Mouse (Mus musculus): ENCODE results near the gene Bmpr1b. TPM values are rescaled to one million over a fixed set of nuclear protein-coding genes. Genes with fewer than 3 reads are reported as not detected.

Bmpr1b gene
- polyA plus RNA-seq, 1 experiment from 2014 or later, result 4.5 TPM

GRCm38 (mm10) chr3:141857123-141857522, 312.1 kb downstream of the Bmpr1b start:
- H3K9me3 ChIP-seq (ENCODE audit: control insufficient read depth, low read length), result no peaks in the 10 kb centered on the region
- 90% methylated on average over 8 of the region's 8 CpGs for WGBS
- no peak for ATAC-seq
- no peaks in the 10 kb centered on the region for H3K36me3 ChIP-seq (ENCODE audit: control insufficient read depth, insufficient read depth, low read length)
- H3K27ac ChIP-seq (ENCODE audit: low read depth, low read length), result no peak overlapping the region
- H3K4me2 ChIP-seq (ENCODE audit: low read length), result no peak overlapping the region
- H3K9ac ChIP-seq (ENCODE audit: low read depth, low read length), result no peak overlapping the region
- H3K27me3 ChIP-seq (replicated peaks; ENCODE audit: control insufficient read depth, insufficient read depth, low read length), result no peaks in the 10 kb centered on the region
- H3K4me3 ChIP-seq (ENCODE audit: low read length), result no peak overlapping the region
- no peaks in the 10 kb centered on the region for H3K4me1 ChIP-seq (ENCODE audit: control insufficient read depth, insufficient read depth, low read depth, low read length)

DNA sequence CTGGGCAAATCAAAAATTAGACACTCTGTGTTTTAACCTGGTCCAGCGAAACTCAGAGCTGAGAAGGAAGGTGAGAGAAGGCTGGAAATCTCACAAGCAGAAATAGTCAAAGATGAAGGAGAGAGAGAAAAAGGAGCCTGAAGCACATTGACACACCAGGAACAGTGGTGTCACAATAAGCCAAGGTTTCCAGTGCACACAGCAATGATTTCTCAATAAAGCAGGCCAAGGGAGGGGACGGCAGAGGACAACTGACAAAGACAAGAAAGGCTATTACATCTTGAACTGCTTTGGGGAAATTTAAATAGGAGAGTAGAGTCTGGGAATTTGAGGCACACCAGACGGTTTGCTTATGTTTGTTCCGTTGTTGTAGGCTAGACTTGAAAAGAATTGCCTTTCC, 314.9 kb downstream of the Bmpr1b start:
- no peaks in the 10 kb centered on the region for H3K4me1 ChIP-seq (ENCODE audit: control insufficient read depth, insufficient read depth, low read depth, low read length)
- no peak for ATAC-seq
- WGBS, result 86% methylated on average over 4 of the region's 4 CpGs

GRCm38 (mm10) chr3:141850141-141850540, 319.1 kb downstream of the Bmpr1b start:
- H3K4me2 ChIP-seq (ENCODE audit: low read length), result no peak overlapping the region
- H3K36me3 ChIP-seq (ENCODE audit: control insufficient read depth, insufficient read depth, low read length), result no peaks in the 10 kb centered on the region
- ATAC-seq, result no peak
- H3K27ac ChIP-seq (ENCODE audit: low read depth, low read length), result no peak overlapping the region
- 64% methylated on average over 7 of the region's 7 CpGs for WGBS
- no peaks in the 10 kb centered on the region for H3K9me3 ChIP-seq (ENCODE audit: control insufficient read depth, low read length)
- no peak overlapping the region for H3K9ac ChIP-seq (ENCODE audit: low read depth, low read length)
- no peaks in the 10 kb centered on the region for H3K27me3 ChIP-seq (replicated peaks; ENCODE audit: control insufficient read depth, insufficient read depth, low read length)
- no peak overlapping the region for H3K4me3 ChIP-seq (ENCODE audit: low read length)
- H3K4me1 ChIP-seq (ENCODE audit: control insufficient read depth, insufficient read depth, low read depth, low read length), result no peaks in the 10 kb centered on the region

More for the DNA sequence above, 314.9 kb downstream of the Bmpr1b start:
- no peak overlapping the region for H3K4me3 ChIP-seq (ENCODE audit: low read length)
- H3K27ac ChIP-seq (ENCODE audit: low read depth, low read length), result no peak overlapping the region
- no peak overlapping the region for H3K9ac ChIP-seq (ENCODE audit: low read depth, low read length)
- H3K27me3 ChIP-seq (replicated peaks; ENCODE audit: control insufficient read depth, insufficient read depth, low read length), result no peaks in the 10 kb centered on the region
- H3K36me3 ChIP-seq (ENCODE audit: control insufficient read depth, insufficient read depth, low read length), result no peaks in the 10 kb centered on the region
- no peak overlapping the region for H3K4me2 ChIP-seq (ENCODE audit: low read length)
- no peaks in the 10 kb centered on the region for H3K9me3 ChIP-seq (ENCODE audit: control insufficient read depth, low read length)

- Histone ChIP-seq H3K9me3 (ENCODE audit: control insufficient read depth, low read length) (no peaks in the 10 kb centered on the region), H3K4me1 (ENCODE audit: control insufficient read depth, insufficient read depth, low read depth, low read length) (no peaks in the 10 kb centered on the region), H3K27ac (ENCODE audit: low read depth, low read length) (no peak overlapping the region), H3K36me3 (ENCODE audit: control insufficient read depth, insufficient read depth, low read length) (no peaks in the 10 kb centered on the region), H3K27me3 (replicated peaks; ENCODE audit: control insufficient read depth, insufficient read depth, low read length) (no peaks in the 10 kb centered on the region), H3K4me2 (ENCODE audit: low read length) (no peak overlapping the region), H3K4me3 (ENCODE audit: low read length) (no peak overlapping the region), H3K9ac (ENCODE audit: low read depth, low read length) (no peak overlapping the region)
- WGBS, result 39% methylated on average over 1 of the region's 1 CpGs
- ATAC-seq, result no peak
Observed at GRCm38 (mm10) chr3:141849206-141849605, 320.0 kb downstream of the Bmpr1b start.

- no peak overlapping the region for H3K4me2 ChIP-seq (ENCODE audit: low read length)
- H3K9ac ChIP-seq (ENCODE audit: low read depth, low read length), result no peak overlapping the region
- 46% methylated on average over 7 of the region's 7 CpGs for WGBS
- no peaks in the 10 kb centered on the region for H3K36me3 ChIP-seq (ENCODE audit: control insufficient read depth, insufficient read depth, low read length)
- H3K4me1 ChIP-seq (ENCODE audit: control insufficient read depth, insufficient read depth, low read depth, low read length), result no peaks in the 10 kb centered on the region
- H3K4me3 ChIP-seq (ENCODE audit: low read length), result no peak overlapping the region
- no peaks in the 10 kb centered on the region for H3K9me3 ChIP-seq (ENCODE audit: control insufficient read depth, low read length)
- no peaks in the 10 kb centered on the region for H3K27me3 ChIP-seq (replicated peaks; ENCODE audit: control insufficient read depth, insufficient read depth, low read length)
- no peak overlapping the region for H3K27ac ChIP-seq (ENCODE audit: low read depth, low read length)
- ATAC-seq, result peak; percentile 24; the same call in 1 of the 2 replicates
Observed at GRCm38 (mm10) chr3:141838864-141839263, 330.4 kb downstream of the Bmpr1b start.

DNA sequence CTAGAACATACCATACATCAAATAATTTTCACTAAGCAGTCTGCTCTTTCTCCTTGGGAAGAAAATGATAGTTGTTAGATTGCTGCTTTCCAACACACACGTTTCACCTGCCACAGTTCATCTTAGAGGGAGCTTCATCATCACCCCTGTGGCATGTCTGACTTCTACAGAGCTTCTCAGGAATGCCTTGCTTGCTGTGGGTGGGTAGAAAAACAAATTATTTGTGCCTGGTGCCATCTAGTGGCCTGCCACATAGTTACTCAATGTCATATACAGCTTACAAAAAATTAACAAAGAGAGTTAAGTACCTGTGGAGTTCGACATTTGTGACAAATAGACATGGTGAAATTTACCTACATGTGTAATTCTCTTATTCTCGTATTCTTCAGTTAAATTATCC, 338.1 kb downstream of the Bmpr1b start:
- Histone ChIP-seq H3K4me2 (ENCODE audit: low read length) (no peak overlapping the region), H3K4me3 (ENCODE audit: low read length) (no peak overlapping the region), H3K4me1 (ENCODE audit: control insufficient read depth, insufficient read depth, low read depth, low read length) (no peaks in the 10 kb centered on the region), H3K36me3 (ENCODE audit: control insufficient read depth, insufficient read depth, low read length) (peaks cover 5% of the 10 kb centered on the region; the same call in 1 of the 2 replicates), H3K9me3 (ENCODE audit: control insufficient read depth, low read length) (no peaks in the 10 kb centered on the region), H3K27ac (ENCODE audit: low read depth, low read length) (no peak overlapping the region), H3K27me3 (replicated peaks; ENCODE audit: control insufficient read depth, insufficient read depth, low read length) (no peaks in the 10 kb centered on the region), H3K9ac (ENCODE audit: low read depth, low read length) (no peak overlapping the region)
- ATAC-seq, result peak; percentile 84
- 14% methylated on average over 3 of the region's 3 CpGs for WGBS

DNA sequence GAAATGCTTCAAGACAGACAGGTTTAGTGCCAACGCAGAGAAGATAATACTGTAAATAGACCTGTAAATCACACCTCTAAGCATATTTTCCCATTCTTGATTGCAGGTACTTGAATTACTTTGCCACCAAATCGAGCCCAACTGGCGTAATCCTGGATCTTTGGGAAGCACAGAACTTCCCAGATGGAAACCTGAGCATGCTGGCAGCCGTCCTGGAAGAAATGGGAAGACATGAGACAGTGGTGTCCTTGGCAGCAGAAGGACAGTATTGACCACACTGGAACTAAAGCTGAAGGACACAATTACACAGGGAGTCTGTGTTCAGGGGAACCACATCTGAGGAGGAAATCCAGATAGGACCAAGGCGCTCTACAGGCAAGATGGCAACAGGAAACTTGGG, 340.9 kb downstream of the Bmpr1b start:
- no peaks in the 10 kb centered on the region for H3K27me3 ChIP-seq (replicated peaks; ENCODE audit: control insufficient read depth, insufficient read depth, low read length)
- H3K9me3 ChIP-seq (ENCODE audit: control insufficient read depth, low read length), result no peaks in the 10 kb centered on the region
- ATAC-seq, result no peak
- H3K4me3 ChIP-seq (ENCODE audit: low read length), result no peak overlapping the region
- H3K9ac ChIP-seq (ENCODE audit: low read depth, low read length), result no peak overlapping the region
- 87% methylated on average over 5 of the region's 5 CpGs for WGBS
- no peak overlapping the region for H3K4me2 ChIP-seq (ENCODE audit: low read length)
- peaks cover 5% of the 10 kb centered on the region; the same call in 1 of the 2 replicates for H3K36me3 ChIP-seq (ENCODE audit: control insufficient read depth, insufficient read depth, low read length)
- no peaks in the 10 kb centered on the region for H3K4me1 ChIP-seq (ENCODE audit: control insufficient read depth, insufficient read depth, low read depth, low read length)
- no peak overlapping the region for H3K27ac ChIP-seq (ENCODE audit: low read depth, low read length)

- 8% methylated on average over 13 of the region's 13 CpGs for whole genome bisulfite sequencing
- ATAC-seq, result peak; percentile 91
- H3K4me1 ChIP-seq (ENCODE audit: control insufficient read depth, insufficient read depth, low read depth, low read length), result peaks cover 10% of the 10 kb centered on the region
- peak overlapping the region; percentile 2; the same call in 1 of the 2 replicates for H3K4me3 ChIP-seq (ENCODE audit: low read length)
- H3K9me3 ChIP-seq (ENCODE audit: control insufficient read depth, low read length), result no peaks in the 10 kb centered on the region
- peak overlapping the region; percentile 27 for H3K9ac ChIP-seq (ENCODE audit: low read depth, low read length)
- peak overlapping the region; percentile 61; the same call in 1 of the 2 replicates for H3K27ac ChIP-seq (ENCODE audit: low read depth, low read length)
- H3K36me3 ChIP-seq (ENCODE audit: control insufficient read depth, insufficient read depth, low read length), result no peaks in the 10 kb centered on the region
- H3K27me3 ChIP-seq (replicated peaks; ENCODE audit: control insufficient read depth, insufficient read depth, low read length), result no peaks in the 10 kb centered on the region
- H3K4me2 ChIP-seq (ENCODE audit: low read length), result peak overlapping the region; percentile 41
Observed at GRCm38 (mm10) chr3:141819331-141819941, 349.8 kb downstream of the Bmpr1b start.

- peak; percentile 51 for ATAC-seq
- Histone ChIP-seq H3K4me2 (ENCODE audit: low read length) (peak overlapping the region; percentile 41; the same call in 1 of the 2 replicates), H3K36me3 (ENCODE audit: control insufficient read depth, insufficient read depth, low read length) (no peaks in the 10 kb centered on the region), H3K9me3 (ENCODE audit: control insufficient read depth, low read length) (no peaks in the 10 kb centered on the region), H3K27ac (ENCODE audit: low read depth, low read length) (peak overlapping the region; percentile 3; the same call in 1 of the 2 replicates), H3K9ac (ENCODE audit: low read depth, low read length) (peak overlapping the region; percentile 27; the same call in 1 of the 2 replicates), H3K4me3 (ENCODE audit: low read length) (no peak overlapping the region), H3K27me3 (replicated peaks; ENCODE audit: control insufficient read depth, insufficient read depth, low read length) (no peaks in the 10 kb centered on the region), H3K4me1 (ENCODE audit: control insufficient read depth, insufficient read depth, low read depth, low read length) (peaks cover 10% of the 10 kb centered on the region)
- 11% methylated on average over 3 of the region's 3 CpGs for WGBS
Observed at GRCm38 (mm10) chr3:141818615-141819312, 350.5 kb downstream of the Bmpr1b start.

Data from hindbrain, embryonic 16.5 days (tissue).